Mouse (Mus musculus): ENCODE data around the gene Rpe. TPM values are rescaled to one million over a fixed set of nuclear protein-coding genes. Genes with fewer than 3 reads are reported as not detected.

Gene Rpe
- total RNA-seq, 2 experiments from 2014 or later = 18.1 to 21.0 TPM

GRCm38 (mm10) chr1:66768764-66769163 lies 68.1 kb downstream of the Rpe start:
- no peak for DNase-seq
- intact Hi-C loops (cut with DNase I) = no loop called here

Other genes starting within 250 kb of the Rpe start
- under 1 TPM; 0.15 to 0.17 TPM for gene Unc80, start 232.5 kb upstream of the Rpe start, total RNA-seq (2021)
- gene Kansl1l, start 116.7 kb downstream of the Rpe start, total RNA-seq (2021) = 10 to 100 TPM; 14.2 to 17.1 TPM
- gene Acadl, start 162.4 kb downstream of the Rpe start, total RNA-seq (2021) = 1,000 to 10,000 TPM; 1,366 to 1,415 TPM
- gene Myl1, start 244.6 kb downstream of the Rpe start, total RNA-seq (2021) = 10 to 100 TPM; 14.1 to 24.4 TPM